Mouse (Mus musculus) midbrain, embryonic 14.5 days (tissue): ENCODE data around the gene Emilin1. TPM values are rescaled to one million over a fixed set of nuclear protein-coding genes. Genes with fewer than 3 reads are reported as not detected.

Experiments
- ATAC-seq: fragments of 200-750 bp; cut with Nextera tagmentation; 2 replicates; pipeline ENCODE4 v1.8.0; 2017; ENCODE audit warnings: moderate number of reproducible peaks, moderate library complexity; ENCODE audit not compliant: low FRiP score, low TSS enrichment
- DNase-seq: peaks from one replicate; pipeline ENCODE4 v3.0.0-alpha.2; 2015
- H3K27ac ChIP-seq: fragments of 300-500 bp; sonication (generic); replicated peaks from 2 replicates; pipeline ENCODE4 v1.5.1; 2014; ENCODE audit warnings: mild to moderate bottlenecking, low read depth, low read length, moderate library complexity
- H3K27me3 ChIP-seq: fragments of 300-500 bp; sonication (generic); 2 replicates; pipeline ENCODE4 v1.6.1; 2014; ENCODE audit warnings: low read length, control low read depth, mixed read lengths; ENCODE audit not compliant: control insufficient read depth, insufficient read depth
- H3K36me3 ChIP-seq: fragments of 300-500 bp; sonication (generic); 2 replicates; pipeline ENCODE4 v1.6.1; 2014; ENCODE audit warnings: low read length, control low read depth; ENCODE audit not compliant: control insufficient read depth, insufficient read depth
- H3K4me1 ChIP-seq: fragments of 300-500 bp; sonication (generic); 2 replicates; pipeline ENCODE4 v1.6.1; 2014; ENCODE audit warnings: mild to moderate bottlenecking, antibody characterized with exemption, low read length, control low read depth; ENCODE audit not compliant: control insufficient read depth, insufficient read depth
- H3K4me2 ChIP-seq: fragments of 300-500 bp; sonication (generic); 2 replicates; pipeline ENCODE4 v1.6.1; 2014; ENCODE audit warnings: mild to moderate bottlenecking, low read length, moderate library complexity
- H3K4me3 ChIP-seq: fragments of 300-500 bp; sonication (generic); replicated peaks from 2 replicates; pipeline ENCODE4 v1.5.1; 2014; ENCODE audit warnings: low read depth, low read length
- H3K9ac ChIP-seq: fragments of 300-500 bp; sonication (generic); replicated peaks from 2 replicates; pipeline ENCODE4 v1.6.1; 2014; ENCODE audit warnings: mild to moderate bottlenecking, low read length, moderate library complexity
- H3K9me3 ChIP-seq: fragments of 300-500 bp; sonication (generic); 2 replicates; pipeline ENCODE4 v1.6.1; 2016; ENCODE audit warnings: low read length, control low read depth, mixed read lengths; ENCODE audit not compliant: control insufficient read depth
- WGBS: fragments of 180-500 bp; shearing (Covaris S2); extraction: QIAGEN DNeasy Blood & Tissue Kit; methylation state at CpG from one replicate; pipeline ENCODE4 v1.1.7; 2014; 5-methylcytosine and 5-hydroxymethylcytosine counted together
- polyA plus RNA-seq: library from polyadenylated mRNA; unstranded; fragments of >200 nt; fragmentation: Nextera tagmentation; extraction: Ambion mirVana; gene quantifications from 2 replicates; pipeline ENCODE4 v1.2.1, GENCODE M21; 2014

Gene Emilin1
- polyA plus RNA-seq, 1 experiment from 2014 or later: 11.2 TPM

- no peak for ATAC-seq
- 84% methylated on average over 10 of the region's 10 CpGs for WGBS
Observed at GRCm38 (mm10) chr5:30961545-30962505, 48.6 kb downstream of the Emilin1 start.

GRCm38 (mm10) chr5:30963916-30964315, 50.7 kb downstream of the Emilin1 start:
- no peak for ATAC-seq

More at GRCm38 (mm10) chr5:30961545-30962505, 48.6 kb downstream of the Emilin1 start:
- H3K9ac ChIP-seq: no peak overlapping the region
- H3K4me1 ChIP-seq: peaks cover 21% of the 10 kb centered on the region
- H3K27ac ChIP-seq: no peak overlapping the region
- H3K4me2 ChIP-seq: no peak overlapping the region
- no peak overlapping the region for H3K4me3 ChIP-seq
- H3K36me3 ChIP-seq: peaks cover 16% of the 10 kb centered on the region
- no peaks in the 10 kb centered on the region for H3K27me3 ChIP-seq
- H3K9me3 ChIP-seq: no peaks in the 10 kb centered on the region
- no peak for DNase-seq

GRCm38 (mm10) chr5:30966189-30966588, 53.0 kb downstream of the Emilin1 start:
- Histone ChIP-seq H3K9ac (no peak overlapping the region), H3K27me3 (no peaks in the 10 kb centered on the region), H3K9me3 (no peaks in the 10 kb centered on the region), H3K4me2 (no peak overlapping the region), H3K4me1 (no peaks in the 10 kb centered on the region), H3K27ac (no peak overlapping the region), H3K36me3 (no peaks in the 10 kb centered on the region), H3K4me3 (no peak overlapping the region)
- ATAC-seq (no peak), DNase-seq (no peak)
- WGBS: 89% methylated on average over 4 of the region's 4 CpGs

More at GRCm38 (mm10) chr5:30963916-30964315, 50.7 kb downstream of the Emilin1 start:
- DNase-seq: no peak
- H3K4me2 ChIP-seq: no peak overlapping the region
- no peak overlapping the region for H3K9ac ChIP-seq
- no peak overlapping the region for H3K4me3 ChIP-seq
- H3K27me3 ChIP-seq: no peaks in the 10 kb centered on the region
- no peak overlapping the region for H3K27ac ChIP-seq
- H3K36me3 ChIP-seq: 0 out of 2 replicates have a peak, but pooled peaks cover under 1% of the 10 kb centered on the region
- WGBS: 19% methylated on average over 3 of the region's 3 CpGs
- no peaks in the 10 kb centered on the region for H3K9me3 ChIP-seq
- peaks cover 6% of the 10 kb centered on the region for H3K4me1 ChIP-seq

- Histone ChIP-seq H3K36me3 (no peaks in the 10 kb centered on the region), H3K4me3 (no peak within 1 kb of the TSS), H3K27ac (no peak within 1 kb of the TSS), H3K4me2 (no peak within 1 kb of the TSS), H3K27me3 (no peaks in the 10 kb centered on the region), H3K4me1 (no peaks in the 10 kb centered on the region), H3K9me3 (no peaks in the 10 kb centered on the region), H3K9ac (no peak within 1 kb of the TSS)
- ATAC-seq: no peak
- WGBS: 77% methylated on average over 8 of the region's 8 CpGs
- DNase-seq: no peak
Observed at GRCm38 (mm10) chr5:30968416-30968815, 55.2 kb downstream of the Emilin1 start, which contains the start of gene Tcf23. Tcf23 (plus strand) TSS chr5:30968662.

GRCm38 (mm10) chr5:30969440-30969839, 56.2 kb downstream of the Emilin1 start:
- H3K9me3 ChIP-seq: no peaks in the 10 kb centered on the region
- 74% methylated on average over 2 of the region's 2 CpGs for WGBS
- no peak for ATAC-seq
- no peaks in the 10 kb centered on the region for H3K27me3 ChIP-seq
- H3K4me2 ChIP-seq: no peak overlapping the region
- H3K27ac ChIP-seq: no peak overlapping the region
- H3K4me3 ChIP-seq: no peak overlapping the region
- no peak overlapping the region for H3K9ac ChIP-seq
- H3K4me1 ChIP-seq: no peaks in the 10 kb centered on the region
- DNase-seq: no peak
- H3K36me3 ChIP-seq: no peaks in the 10 kb centered on the region

Other genes with a start within 250 kb of the Emilin1 start
- 40.0 and 65.3 TPM in 2 replicates for gene Cenpa, start 246.6 kb upstream of the Emilin1 start, polyA plus RNA-seq
- 219 and 240 TPM in 2 replicates for gene Dpysl5, start 201.8 kb upstream of the Emilin1 start, polyA plus RNA-seq
- 125 and 129 TPM in 2 replicates for gene Mapre3, start 98.8 kb upstream of the Emilin1 start, polyA plus RNA-seq
- gene Tmem214, start 45.4 kb upstream of the Emilin1 start, polyA plus RNA-seq: 46.7 and 55.5 TPM in 2 replicates
- gene Agbl5, start 24.7 kb upstream of the Emilin1 start, polyA plus RNA-seq: 25.9 and 27.8 TPM in 2 replicates
- gene Ost4, start 5.6 kb upstream of the Emilin1 start, polyA plus RNA-seq: 246 and 266 TPM in 2 replicates
- 7.0 and 7.4 TPM in 2 replicates for gene Khk, start 8.0 kb downstream of the Emilin1 start, polyA plus RNA-seq
- gene Cgref1, start 32.2 kb downstream of the Emilin1 start, polyA plus RNA-seq: 43.0 and 55.3 TPM in 2 replicates
- gene Preb, start 47.0 kb downstream of the Emilin1 start, polyA plus RNA-seq: 82.6 and 94.7 TPM in 2 replicates
- gene Tcf23, start 55.3 kb downstream of the Emilin1 start, polyA plus RNA-seq: 0.08 TPM in 2 replicates
- 163 and 183 TPM in 2 replicates for gene Atraid, start 134.9 kb downstream of the Emilin1 start, polyA plus RNA-seq
- gene Slc5a6, start 135.5 kb downstream of the Emilin1 start, polyA plus RNA-seq: 19.2 and 19.6 TPM in 2 replicates
- 11.8 and 17.2 TPM in 2 replicates for gene Cad, start 141.4 kb downstream of the Emilin1 start, polyA plus RNA-seq
- not detected in 2 replicates for gene Dnajc5g, start 192.9 kb downstream of the Emilin1 start, polyA plus RNA-seq
- gene Slc30a3, start 194.8 kb downstream of the Emilin1 start, polyA plus RNA-seq: 19.8 and 20.0 TPM in 2 replicates
- not detected in 2 replicates for gene Trim54, start 203.3 kb downstream of the Emilin1 start, polyA plus RNA-seq
- gene Ucn, start 225.4 kb downstream of the Emilin1 start, polyA plus RNA-seq: not detected in 2 replicates
- 49.0 and 49.9 TPM in 2 replicates for gene Mpv17, start 240.8 kb downstream of the Emilin1 start, polyA plus RNA-seq